Mouse (Mus musculus) kidney, embryonic 16.5 days (tissue): Measurements from ENCODE around the gene Acrv1. TPM values are rescaled to one million over a fixed set of nuclear protein-coding genes. Genes with fewer than 3 reads are reported as not detected.
"Not testable (repeated sequence)": the region's sequence is repeated elsewhere in the genome, so short reads cannot be mapped to it uniquely, and the experiment has no call there.

ENCODE experiments used
- ATAC-seq: fragments of 200-750 bp; cut with Nextera tagmentation; 2 replicates; pipeline ENCODE4 v1.8.0; 2017; ENCODE audit warnings: moderate TSS enrichment; ENCODE audit not compliant: low FRiP score, low TSS enrichment
- H3K27ac ChIP-seq: fragments of 300-500 bp; sonication (generic); 2 replicates; pipeline ENCODE4 v1.5.1; 2014; ENCODE audit warnings: low read length
- H3K27me3 ChIP-seq: fragments of 300-500 bp; sonication (generic); 2 replicates; pipeline ENCODE4 v1.6.1; 2014; ENCODE audit warnings: low read length, control low read depth, mixed read lengths; ENCODE audit not compliant: insufficient read depth
- H3K36me3 ChIP-seq: fragments of 300-500 bp; sonication (generic); 2 replicates; pipeline ENCODE4 v1.6.1; 2014; ENCODE audit warnings: low read length, control low read depth, mixed read lengths; ENCODE audit not compliant: insufficient read depth
- H3K4me1 ChIP-seq: fragments of 300-500 bp; sonication (generic); 2 replicates; pipeline ENCODE4 v1.6.1; 2014; ENCODE audit warnings: low read length, control low read depth, mixed read lengths; ENCODE audit not compliant: insufficient read depth
- H3K4me2 ChIP-seq: fragments of 300-500 bp; sonication (generic); replicated peaks from 2 replicates; pipeline ENCODE4 v1.6.1; 2014; ENCODE audit warnings: low read depth, low read length
- H3K4me3 ChIP-seq: fragments of 300-500 bp; sonication (generic); 2 replicates; pipeline ENCODE4 v1.5.1; 2014; ENCODE audit warnings: mild to moderate bottlenecking, low read length
- H3K9ac ChIP-seq: fragments of 300-500 bp; sonication (generic); replicated peaks from 2 replicates; pipeline ENCODE4 v1.6.1; 2014; ENCODE audit warnings: low read length
- H3K9me3 ChIP-seq: fragments of 300-500 bp; sonication (generic); 2 replicates; pipeline ENCODE4 v1.6.1; 2016; ENCODE audit warnings: low read length, control low read depth
- WGBS: fragments of 180-500 bp; shearing (Covaris S2); extraction: QIAGEN DNeasy Blood & Tissue Kit; methylation state at CpG from one replicate; pipeline ENCODE4 v1.1.7; 2014; 5-methylcytosine and 5-hydroxymethylcytosine counted together
- polyA plus RNA-seq: library from polyadenylated mRNA; unstranded; fragments of >200 nt; fragmentation: Nextera tagmentation; extraction: Ambion mirVana; gene quantifications from 2 replicates; pipeline ENCODE4 v1.2.1, GENCODE M21; 2015

Gene Acrv1
- not detected in 2 replicates for polyA plus RNA-seq

- Histone ChIP-seq H3K4me1 (no peaks in the 10 kb centered on the region), H3K9me3 (no peaks in the 10 kb centered on the region), H3K27me3 (no peaks in the 10 kb centered on the region), H3K4me3 (no peak within 1 kb of the TSS), H3K36me3 (no peaks in the 10 kb centered on the region), H3K27ac (no peak within 1 kb of the TSS), H3K9ac (no peak within 1 kb of the TSS), H3K4me2 (no peak within 1 kb of the TSS)
- 77% methylated on average over 1 of the region's 1 CpGs for WGBS
- ATAC-seq = no peak
These were observed at the start of gene Acrv1 for GRCm38 (mm10) chr9:36692920-36693319. TSS of gene Acrv1 (plus strand) at chr9:36693220.

- H3K4me2 ChIP-seq, ATAC-seq, H3K27me3 ChIP-seq, H3K9ac ChIP-seq, H3K36me3 ChIP-seq, H3K4me3 ChIP-seq, H3K27ac ChIP-seq, H3K4me1 ChIP-seq, H3K9me3 ChIP-seq: not testable (repeated sequence)
- WGBS = 68% methylated on average over 3 of the region's 3 CpGs
These were observed 49.7 kb upstream of the Acrv1 start, which contains the start of gene A630095E13Rik for GRCm38 (mm10) chr9:36643276-36643675. TSS of gene A630095E13Rik (minus strand) at chr9:36643376.

GRCm38 (mm10) chr9:36681424-36681823 lies 11.6 kb upstream of the Acrv1 start:
- Histone ChIP-seq H3K4me3 (no peak overlapping the region), H3K4me2 (no peak overlapping the region), H3K9ac (no peak overlapping the region), H3K36me3 (no peaks in the 10 kb centered on the region), H3K27me3 (no peaks in the 10 kb centered on the region), H3K4me1 (no peaks in the 10 kb centered on the region), H3K27ac (no peak overlapping the region), H3K9me3 (no peaks in the 10 kb centered on the region)
- 64% methylated on average over 2 of the region's 2 CpGs for WGBS
- no peak for ATAC-seq

GRCm38 (mm10) chr9:36687329-36687728 lies 5.7 kb upstream of the Acrv1 start:
- no peak for ATAC-seq
- H3K9me3 ChIP-seq = no peaks in the 10 kb centered on the region
- no peak overlapping the region for H3K27ac ChIP-seq

GRCm38 (mm10) chr9:36694276-36694675 lies 1.3 kb downstream of the Acrv1 start:
- H3K27me3 ChIP-seq = no peaks in the 10 kb centered on the region
- H3K9me3 ChIP-seq = no peaks in the 10 kb centered on the region
- no peak overlapping the region for H3K4me3 ChIP-seq
- no peak overlapping the region for H3K4me2 ChIP-seq
- H3K27ac ChIP-seq = no peak overlapping the region
- no peak for ATAC-seq
- H3K9ac ChIP-seq = no peak overlapping the region
- H3K36me3 ChIP-seq = no peaks in the 10 kb centered on the region
- WGBS = 90% methylated on average over 10 of the region's 10 CpGs
- H3K4me1 ChIP-seq = no peaks in the 10 kb centered on the region

More at GRCm38 (mm10) chr9:36687329-36687728, 5.7 kb upstream of the Acrv1 start:
- Histone ChIP-seq H3K4me1 (no peaks in the 10 kb centered on the region), H3K9ac (no peak overlapping the region), H3K4me2 (no peak overlapping the region), H3K4me3 (no peak overlapping the region), H3K27me3 (no peaks in the 10 kb centered on the region), H3K36me3 (no peaks in the 10 kb centered on the region)

GRCm38 (mm10) chr9:36705923-36706322 lies 12.9 kb downstream of the Acrv1 start:
- H3K27me3 ChIP-seq = no peaks in the 10 kb centered on the region
- ATAC-seq = no peak
- no peak overlapping the region for H3K27ac ChIP-seq
- no peak overlapping the region for H3K9ac ChIP-seq
- WGBS = 82% methylated on average over 3 of the region's 3 CpGs
- H3K4me3 ChIP-seq = no peak overlapping the region
- no peaks in the 10 kb centered on the region for H3K4me1 ChIP-seq
- H3K9me3 ChIP-seq = no peaks in the 10 kb centered on the region
- peaks cover 9% of the 10 kb centered on the region; the same call in 1 of the 2 replicates for H3K36me3 ChIP-seq
- no peak overlapping the region for H3K4me2 ChIP-seq

GRCm38 (mm10) chr9:36707304-36707703 lies 14.3 kb downstream of the Acrv1 start:
- WGBS = 88% methylated on average over 6 of the region's 6 CpGs
- no peak overlapping the region for H3K4me3 ChIP-seq

GRCm38 (mm10) chr9:36716624-36717023 lies 23.6 kb downstream of the Acrv1 start:
- H3K4me3 ChIP-seq = no peak overlapping the region
- H3K9me3 ChIP-seq = no peaks in the 10 kb centered on the region
- H3K4me2 ChIP-seq = no peak overlapping the region
- H3K36me3 ChIP-seq = peaks cover 30% of the 10 kb centered on the region
- no peak overlapping the region for H3K27ac ChIP-seq
- no peak for ATAC-seq
- WGBS = 78% methylated on average over 3 of the region's 3 CpGs
- no peaks in the 10 kb centered on the region for H3K4me1 ChIP-seq
- no peaks in the 10 kb centered on the region for H3K27me3 ChIP-seq
- no peak overlapping the region for H3K9ac ChIP-seq

More at GRCm38 (mm10) chr9:36707304-36707703, 14.3 kb downstream of the Acrv1 start:
- no peak overlapping the region for H3K4me2 ChIP-seq
- H3K4me1 ChIP-seq = no peaks in the 10 kb centered on the region
- no peak for ATAC-seq
- no peaks in the 10 kb centered on the region for H3K27me3 ChIP-seq
- no peak overlapping the region for H3K9ac ChIP-seq
- H3K9me3 ChIP-seq = no peaks in the 10 kb centered on the region
- H3K36me3 ChIP-seq = peaks cover 13% of the 10 kb centered on the region; the same call in 1 of the 2 replicates
- no peak overlapping the region for H3K27ac ChIP-seq

- H3K36me3 ChIP-seq = peaks cover 10% of the 10 kb centered on the region
- no peaks in the 10 kb centered on the region for H3K9me3 ChIP-seq
- peak overlapping the region; percentile 97 for H3K27ac ChIP-seq
- peak overlapping the region; percentile 79 for H3K9ac ChIP-seq
- peak; percentile 96 for ATAC-seq
- peak overlapping the region; percentile 95 for H3K4me2 ChIP-seq
- H3K4me3 ChIP-seq = peak overlapping the region; percentile 78
- WGBS = under 1% methylated on average over 53 of the region's 53 CpGs
- no peaks in the 10 kb centered on the region for H3K27me3 ChIP-seq
- H3K4me1 ChIP-seq = peaks cover 11% of the 10 kb centered on the region; the same call in 1 of the 2 replicates
These were observed 33.4 kb downstream of the Acrv1 start for GRCm38 (mm10) chr9:36726131-36727033.
